Mouse (Mus musculus) lung, embryonic 16.5 days (tissue): ENCODE results near the gene Cspg5. TPM values are rescaled to one million over a fixed set of nuclear protein-coding genes. Genes with fewer than 3 reads are reported as not detected.

Source experiments
- ATAC-seq: fragments of 200-750 bp; cut with Nextera tagmentation; 2 replicates; pipeline ENCODE4 v1.8.0; 2017; ENCODE audit warnings: low read depth, mild to moderate bottlenecking, moderate library complexity
- H3K27ac ChIP-seq: fragments of 300-500 bp; sonication (generic); 2 replicates; pipeline ENCODE4 v1.5.1; 2014; ENCODE audit warnings: mild to moderate bottlenecking, control low read depth, low read length
- H3K27me3 ChIP-seq: fragments of 300-500 bp; sonication (generic); 2 replicates; pipeline ENCODE4 v1.6.1; 2014; ENCODE audit warnings: low read depth, low read length, mixed read lengths; ENCODE audit not compliant: control insufficient read depth, insufficient read depth
- H3K36me3 ChIP-seq: fragments of 300-500 bp; sonication (generic); 2 replicates; pipeline ENCODE4 v1.6.1; 2014; ENCODE audit warnings: low read length; ENCODE audit not compliant: control insufficient read depth, insufficient read depth
- H3K4me1 ChIP-seq: fragments of 300-500 bp; sonication (generic); replicated peaks from 2 replicates; pipeline ENCODE4 v1.6.1; 2014; ENCODE audit warnings: low read length, mixed read lengths; ENCODE audit not compliant: control insufficient read depth, insufficient read depth
- H3K4me2 ChIP-seq: fragments of 300-500 bp; sonication (generic); 2 replicates; pipeline ENCODE4 v1.6.1; 2014; ENCODE audit warnings: low read depth, low read length, control low read depth
- H3K4me3 ChIP-seq: fragments of 300-500 bp; sonication (generic); 2 replicates; pipeline ENCODE4 v1.5.1; 2014; ENCODE audit warnings: mild to moderate bottlenecking, low read length, control low read depth
- H3K9ac ChIP-seq: fragments of 300-500 bp; sonication (generic); 2 replicates; pipeline ENCODE4 v1.6.1; 2014; ENCODE audit warnings: low read length, control low read depth
- H3K9me3 ChIP-seq: fragments of 300-500 bp; sonication (generic); 2 replicates; pipeline ENCODE4 v1.6.1; 2016; ENCODE audit warnings: low read length; ENCODE audit not compliant: control insufficient read depth
- WGBS: fragments of 180-500 bp; shearing (Covaris S2); extraction: QIAGEN DNeasy Blood & Tissue Kit; methylation state at CpG from one replicate; pipeline ENCODE4 v1.1.7; 2014; 5-methylcytosine and 5-hydroxymethylcytosine counted together
- microRNA-seq: library from miRNA; unstranded; fragments of <30 nt; microRNA quantifications from one replicate; pipeline ENCODE4, GENCODE M21; 2016
- polyA plus RNA-seq: library from polyadenylated mRNA; unstranded; fragments of >200 nt; fragmentation: Nextera tagmentation; extraction: Ambion mirVana; gene quantifications from 2 replicates; pipeline ENCODE4 v1.2.1, GENCODE M21; 2015

Gene Cspg5
- polyA plus RNA-seq, 1 experiment from 2014 or later = 1.9 TPM

DNA sequence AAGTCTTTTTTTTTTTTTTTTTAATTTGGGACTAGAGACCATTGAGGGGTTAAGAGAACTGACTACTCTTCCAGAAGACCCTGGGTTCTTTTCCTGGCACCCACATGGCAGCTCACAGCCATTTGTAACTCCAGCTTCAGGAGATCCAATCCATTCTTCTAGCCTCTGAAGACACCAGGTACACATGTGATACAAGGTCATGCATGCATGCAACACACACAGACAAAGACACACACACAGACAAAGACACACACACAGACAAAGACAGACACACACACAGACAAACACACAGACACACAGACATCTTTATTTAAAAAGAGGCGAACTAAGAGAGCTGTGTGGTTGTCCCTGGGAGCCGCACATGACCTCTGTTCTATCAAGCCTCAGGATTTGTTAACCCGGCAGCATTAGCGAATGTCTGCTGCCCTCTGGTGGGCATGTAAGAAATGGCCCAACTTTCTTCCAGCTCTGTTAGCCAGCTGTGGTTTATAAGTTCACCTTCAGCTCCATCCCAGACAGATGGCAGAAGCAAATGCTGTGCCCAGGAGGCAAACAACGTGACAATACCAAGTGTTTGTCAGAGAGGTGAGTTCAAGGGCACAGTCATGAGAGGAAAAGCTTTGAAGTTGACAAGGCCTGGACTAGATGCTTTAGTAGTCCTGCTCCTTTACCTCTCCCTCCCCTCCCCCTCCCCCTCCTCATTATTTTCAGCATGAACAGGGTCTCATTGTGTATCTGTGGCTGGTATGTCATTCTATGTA lies 53.5 kb downstream of the Cspg5 start:
- peaks cover 5% of the 10 kb centered on the region for H3K9me3 ChIP-seq
- no peak overlapping the region for H3K4me3 ChIP-seq
- no peak overlapping the region for H3K9ac ChIP-seq
- peak; percentile 47 for ATAC-seq
- 2% methylated on average over 5 of the region's 5 CpGs for WGBS
- H3K4me2 ChIP-seq = no peak overlapping the region
- no peaks in the 10 kb centered on the region for H3K36me3 ChIP-seq
- H3K4me1 ChIP-seq = no peaks in the 10 kb centered on the region
- H3K27ac ChIP-seq = no peak overlapping the region
- no peaks in the 10 kb centered on the region for H3K27me3 ChIP-seq

DNA sequence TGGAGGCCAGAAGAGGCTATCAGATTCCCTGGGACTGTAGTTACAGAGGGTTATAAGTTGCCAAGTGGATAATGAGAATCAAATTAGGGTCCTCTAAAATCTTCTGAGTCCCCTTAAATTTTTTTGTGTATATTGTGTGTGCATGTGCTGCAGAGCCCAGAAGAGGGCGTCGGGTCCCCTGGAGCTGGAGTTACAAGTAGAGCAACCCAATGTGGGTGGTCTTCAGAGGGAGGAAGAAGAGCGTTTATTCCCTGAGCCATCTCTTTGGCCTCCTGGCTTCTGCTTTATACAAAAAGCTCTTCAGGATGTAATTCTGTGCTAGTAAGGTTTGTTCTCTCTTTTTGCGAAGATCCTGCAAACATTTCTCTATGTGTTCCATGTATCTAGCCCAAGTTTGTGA lies 60.9 kb downstream of the Cspg5 start:
- Histone ChIP-seq H3K27me3 (no peaks in the 10 kb centered on the region), H3K27ac (peak overlapping the region; percentile 86), H3K4me3 (peak overlapping the region; percentile 64), H3K36me3 (no peaks in the 10 kb centered on the region), H3K4me1 (peaks cover 3% of the 10 kb centered on the region; the same call in 1 of the 2 replicates), H3K4me2 (peak overlapping the region; percentile 59), H3K9ac (peak overlapping the region; percentile 84), H3K9me3 (peaks cover 6% of the 10 kb centered on the region)
- 3% methylated on average over 4 of the region's 4 CpGs for whole genome bisulfite sequencing
- peak; percentile 13; the same call in 1 of the 2 replicates for ATAC-seq

DNA sequence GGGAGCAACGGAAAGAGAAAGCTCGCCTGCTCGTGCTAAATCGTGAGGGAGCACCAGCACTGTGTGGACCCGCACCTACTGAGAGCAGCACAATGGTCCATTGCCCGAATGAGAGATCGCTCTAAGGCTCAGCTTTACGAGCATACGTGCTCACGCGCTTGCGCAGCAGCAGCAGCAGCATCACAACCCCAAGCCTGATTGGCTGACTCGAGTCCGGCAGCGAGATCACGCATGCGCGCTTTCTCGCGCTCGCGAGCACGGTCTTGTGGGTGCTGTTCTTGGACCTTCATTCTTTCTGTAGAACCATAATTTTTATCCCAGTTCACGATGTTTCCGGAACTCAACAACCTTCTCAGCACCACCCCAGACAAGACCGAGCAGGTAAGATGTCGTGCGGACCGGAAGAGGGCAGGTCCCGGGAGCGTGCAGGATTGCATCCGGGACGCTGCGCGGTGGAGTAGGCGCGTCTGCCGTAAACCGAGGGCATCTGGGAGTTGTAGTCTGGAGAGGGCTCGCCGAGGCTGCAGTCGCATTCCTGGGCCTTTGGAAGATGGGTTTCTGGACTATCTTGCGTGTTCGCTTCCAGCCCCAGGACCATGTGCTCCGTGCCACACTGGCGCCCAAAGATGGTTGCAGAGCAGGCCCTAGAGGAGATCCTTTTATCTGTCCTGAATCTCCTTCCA lies 61.5 kb downstream of the Cspg5 start, which contains the start of gene Elp6:
Gene Elp6, plus strand, starts transcription at position 205 of the 683 bp plus-strand sequence.
- peak within 1 kb of the TSS; percentile 86 for H3K27ac ChIP-seq
- peak within 1 kb of the TSS; percentile 84 for H3K9ac ChIP-seq
- WGBS = under 1% methylated on average over 46 of the region's 46 CpGs
- no peaks in the 10 kb centered on the region for H3K27me3 ChIP-seq
- peaks cover 6% of the 10 kb centered on the region for H3K9me3 ChIP-seq
- peak within 1 kb of the TSS; percentile 59 for H3K4me2 ChIP-seq
- no peaks in the 10 kb centered on the region for H3K36me3 ChIP-seq
- H3K4me3 ChIP-seq = peak within 1 kb of the TSS; percentile 64
- peaks cover 3% of the 10 kb centered on the region; the same call in 1 of the 2 replicates for H3K4me1 ChIP-seq
- ATAC-seq = peak; percentile 99

DNA sequence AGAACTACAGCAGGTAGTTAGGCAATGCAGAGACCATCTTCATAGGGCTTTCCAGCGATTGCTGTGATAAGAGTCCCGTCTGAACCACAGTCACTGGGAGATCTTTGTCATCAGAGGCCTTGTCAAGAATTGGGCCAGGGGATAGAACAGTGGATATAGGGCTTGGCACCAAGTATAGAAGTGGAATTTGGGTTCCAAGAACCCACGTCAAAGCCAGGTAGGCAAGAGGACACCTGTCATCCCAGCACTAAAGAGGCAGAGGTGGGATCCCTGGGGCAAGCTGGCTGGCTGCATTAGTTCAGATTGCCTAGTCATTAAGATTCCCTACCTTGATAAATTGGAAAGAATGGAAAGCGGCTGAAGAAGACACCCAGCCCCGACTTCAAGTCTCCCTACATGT lies 62.8 kb downstream of the Cspg5 start:
- Histone ChIP-seq H3K4me2 (no peak overlapping the region), H3K27me3 (no peaks in the 10 kb centered on the region), H3K9me3 (peaks cover 3% of the 10 kb centered on the region), H3K4me3 (no peak overlapping the region), H3K9ac (no peak overlapping the region), H3K27ac (no peak overlapping the region), H3K36me3 (peaks cover 7% of the 10 kb centered on the region; the same call in 1 of the 2 replicates), H3K4me1 (peaks cover 3% of the 10 kb centered on the region; the same call in 1 of the 2 replicates)
- WGBS = 86% methylated on average over 5 of the region's 5 CpGs
- ATAC-seq = no peak

Small RNA genes within 50 kb of the gene (microRNA-seq; reads per million reads assigned to microRNA genes)
- 59.1 reads per million, percentile 44 among the genes with 10 or more reads in this experiment for gene Mir6236

Other genes starting within 250 kb of the Cspg5 start
- 86.0 and 87.1 TPM in 2 replicates for gene Smarcc1, start 126.1 kb upstream of the Cspg5 start, polyA plus RNA-seq
- 117 and 119 TPM in 2 replicates for gene Dhx30, start 126.0 kb upstream of the Cspg5 start, polyA plus RNA-seq
- gene Elp6, start 61.4 kb downstream of the Cspg5 start, polyA plus RNA-seq = 24.1 and 27.0 TPM in 2 replicates
- 24.6 and 26.2 TPM in 2 replicates for gene Scap, start 89.5 kb downstream of the Cspg5 start, polyA plus RNA-seq
- 12.2 and 13.5 TPM in 2 replicates for gene Ptpn23, start 164.4 kb downstream of the Cspg5 start, polyA plus RNA-seq
- 3.3 and 10.2 TPM in 2 replicates for gene Ngp, start 176.0 kb downstream of the Cspg5 start, polyA plus RNA-seq
- 8.5 and 10.8 TPM in 2 replicates for gene Klhl18, start 232.9 kb downstream of the Cspg5 start, polyA plus RNA-seq
- 2.5 and 3.4 TPM in 2 replicates for gene Kif9, start 233.2 kb downstream of the Cspg5 start, polyA plus RNA-seq